Mouse (Mus musculus): ENCODE results near the gene Rsf1. TPM values are rescaled to one million over a fixed set of nuclear protein-coding genes. Genes with fewer than 3 reads are reported as not detected.
A peak's percentile ranks its signal among the peaks of the same experiment; 100 is the strongest.

The Rsf1 gene
- polyA plus RNA-seq, 1 experiment from 2014 or later: 26.2 TPM

DNA sequence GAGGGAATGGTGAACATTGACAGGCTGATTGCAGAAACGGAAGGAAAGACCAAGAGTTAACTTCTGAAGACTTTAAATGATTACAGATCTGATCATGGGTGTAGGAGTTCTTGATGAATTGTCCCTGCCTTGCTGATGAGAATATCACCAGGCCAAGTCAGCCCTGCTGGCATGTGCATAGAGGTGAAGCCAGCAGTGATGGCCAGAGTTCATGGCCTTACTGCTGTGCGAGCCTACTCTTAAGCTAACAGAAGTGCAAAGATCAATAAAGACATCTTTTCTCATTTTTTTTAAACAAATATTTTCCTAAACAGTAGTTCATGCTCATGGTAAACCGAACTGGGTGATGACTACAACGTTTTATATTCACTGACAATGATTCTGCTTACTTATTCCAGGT lies 71.0 kb downstream of the Rsf1 start:
- no peak overlapping the region for H3K27ac ChIP-seq (replicated peaks)
- H3K27me3 ChIP-seq (replicated peaks; ENCODE audit: low read depth, poor library complexity, severe bottlenecking): no peaks in the 10 kb centered on the region
- H3K36me3 ChIP-seq (replicated peaks): peaks cover 44% of the 10 kb centered on the region
- no peaks in the 10 kb centered on the region for H3K4me1 ChIP-seq
- H3K9me3 ChIP-seq: no peaks in the 10 kb centered on the region
- DNase-seq (ENCODE audit: low spot score): no peak
- no peak overlapping the region for H3K4me3 ChIP-seq
- 95% methylated on average over 4 of the region's 4 CpGs for WGBS

DNA sequence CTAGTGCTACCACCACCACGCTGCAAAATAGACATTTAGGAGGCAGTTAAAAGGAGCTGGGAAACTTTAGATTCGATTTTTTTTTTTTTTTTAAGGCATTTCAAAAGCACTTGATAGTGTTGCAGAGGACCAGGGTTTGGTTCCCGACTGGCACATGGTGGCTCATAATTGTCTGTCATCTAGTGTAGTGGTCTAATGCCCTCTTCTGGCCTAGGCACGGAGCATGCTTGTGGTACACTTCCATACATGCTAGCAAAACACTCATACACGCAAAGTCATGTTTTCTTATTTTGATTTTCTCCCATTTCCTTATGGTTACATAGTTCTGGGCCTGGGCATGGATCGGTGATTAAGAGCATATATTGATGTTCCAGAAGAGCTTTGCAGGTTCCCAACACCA lies 76.5 kb downstream of the Rsf1 start:
- Histone ChIP-seq H3K27ac (replicated peaks) (no peak overlapping the region), H3K27me3 (replicated peaks; ENCODE audit: low read depth, poor library complexity, severe bottlenecking) (no peaks in the 10 kb centered on the region), H3K36me3 (replicated peaks) (peaks cover 54% of the 10 kb centered on the region), H3K4me3 (no peak overlapping the region), H3K4me1 (no peaks in the 10 kb centered on the region), H3K9me3 (no peaks in the 10 kb centered on the region)
- 91% methylated on average over 6 of the region's 6 CpGs for WGBS
- DNase-seq (ENCODE audit: low spot score): no peak

DNA sequence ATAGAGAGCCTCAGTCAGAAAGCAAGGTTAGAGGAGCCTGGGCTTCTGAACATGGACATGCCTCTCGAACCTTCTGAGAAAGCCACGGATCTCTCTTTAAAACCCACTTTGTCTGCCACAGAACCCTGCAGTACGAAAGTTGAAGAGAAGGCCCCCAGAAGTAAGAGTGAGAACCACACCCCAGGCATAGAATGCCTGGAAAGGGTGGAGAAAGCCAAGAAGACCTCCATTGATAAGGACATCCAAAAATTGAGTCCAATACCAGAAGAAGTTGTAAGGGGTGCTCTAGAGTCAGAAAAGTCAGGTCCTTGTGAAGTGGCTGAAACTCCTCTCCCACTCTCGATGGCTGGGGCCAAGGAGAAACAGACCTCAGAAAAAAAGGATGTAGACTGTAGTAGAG lies 81.9 kb downstream of the Rsf1 start:
- no peak for DNase-seq (ENCODE audit: low spot score)
- H3K36me3 ChIP-seq (replicated peaks): peaks cover 72% of the 10 kb centered on the region
- 91% methylated on average over 4 of the region's 4 CpGs for WGBS

GRCm38 (mm10) chr7:97679239-97679638 lies 99.5 kb downstream of the Rsf1 start:
- Histone ChIP-seq H3K36me3 (replicated peaks) (peaks cover 88% of the 10 kb centered on the region), H3K4me1 (no peaks in the 10 kb centered on the region), H3K27ac (replicated peaks) (no peak overlapping the region), H3K9me3 (no peaks in the 10 kb centered on the region), H3K4me3 (no peak overlapping the region), H3K27me3 (replicated peaks; ENCODE audit: low read depth, poor library complexity, severe bottlenecking) (no peaks in the 10 kb centered on the region)
- 25% methylated on average over 1 of the region's 1 CpGs for WGBS
- no peak for DNase-seq (ENCODE audit: low spot score)

More for the DNA sequence above, 81.9 kb downstream of the Rsf1 start:
- H3K4me1 ChIP-seq: no peaks in the 10 kb centered on the region
- no peaks in the 10 kb centered on the region for H3K9me3 ChIP-seq
- no peak overlapping the region for H3K4me3 ChIP-seq
- H3K27me3 ChIP-seq (replicated peaks; ENCODE audit: low read depth, poor library complexity, severe bottlenecking): no peaks in the 10 kb centered on the region
- H3K27ac ChIP-seq (replicated peaks): no peak overlapping the region

DNA sequence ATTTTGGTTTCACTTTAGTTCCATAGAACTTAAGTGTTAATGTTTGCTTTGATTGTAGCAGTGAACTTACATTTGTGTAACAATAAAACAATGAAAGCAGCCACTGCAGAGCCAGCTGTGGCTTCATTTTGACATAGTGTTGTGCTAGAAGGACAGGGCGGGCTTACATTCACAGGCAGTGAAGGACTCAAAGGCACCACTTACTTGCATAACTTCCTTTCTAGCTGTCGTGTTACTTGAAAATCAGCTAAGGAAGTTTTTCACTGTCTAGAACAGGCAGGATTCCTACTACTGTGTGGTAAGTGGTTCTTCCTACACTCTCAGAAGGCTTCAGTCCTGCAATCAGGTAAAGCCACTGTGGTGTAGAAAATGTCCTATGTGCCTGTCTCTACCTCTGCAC lies 108.1 kb downstream of the Rsf1 start:
- 94% methylated on average over 2 of the region's 2 CpGs for WGBS
- DNase-seq (ENCODE audit: low spot score): no peak
- Histone ChIP-seq H3K27ac (replicated peaks) (no peak overlapping the region), H3K4me3 (no peak overlapping the region), H3K9me3 (no peaks in the 10 kb centered on the region), H3K36me3 (replicated peaks) (peaks cover 60% of the 10 kb centered on the region), H3K27me3 (replicated peaks; ENCODE audit: low read depth, poor library complexity, severe bottlenecking) (no peaks in the 10 kb centered on the region), H3K4me1 (no peaks in the 10 kb centered on the region)

DNA sequence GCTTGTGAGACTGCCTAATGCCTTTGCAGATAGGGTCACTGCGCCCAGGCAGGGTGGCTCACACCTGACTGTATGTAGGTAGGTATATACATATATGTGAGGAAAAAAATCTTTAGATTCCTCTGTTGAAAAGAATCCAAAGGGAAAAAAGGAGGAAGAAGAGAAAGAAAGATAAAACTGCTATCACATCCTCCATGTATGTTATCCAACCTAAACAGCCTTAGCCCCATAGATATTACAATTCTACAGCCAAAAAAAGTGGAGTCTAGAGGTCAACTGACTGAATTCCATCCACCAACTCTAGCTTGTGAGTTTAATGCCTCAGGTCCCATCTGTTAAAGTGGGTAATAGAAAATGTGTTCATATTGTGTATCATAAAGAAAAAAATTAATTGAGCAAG lies 115.8 kb downstream of the Rsf1 start:
- Histone ChIP-seq H3K27ac (replicated peaks) (no peak overlapping the region), H3K9me3 (peaks cover 5% of the 10 kb centered on the region; the same call in 1 of the 2 replicates), H3K4me3 (no peak overlapping the region), H3K36me3 (replicated peaks) (peaks cover 24% of the 10 kb centered on the region), H3K4me1 (peaks cover 16% of the 10 kb centered on the region), H3K27me3 (replicated peaks; ENCODE audit: low read depth, poor library complexity, severe bottlenecking) (no peaks in the 10 kb centered on the region)
- 91% methylated on average over 1 of the region's 1 CpGs for WGBS
- DNase-seq (ENCODE audit: low spot score): no peak

DNA sequence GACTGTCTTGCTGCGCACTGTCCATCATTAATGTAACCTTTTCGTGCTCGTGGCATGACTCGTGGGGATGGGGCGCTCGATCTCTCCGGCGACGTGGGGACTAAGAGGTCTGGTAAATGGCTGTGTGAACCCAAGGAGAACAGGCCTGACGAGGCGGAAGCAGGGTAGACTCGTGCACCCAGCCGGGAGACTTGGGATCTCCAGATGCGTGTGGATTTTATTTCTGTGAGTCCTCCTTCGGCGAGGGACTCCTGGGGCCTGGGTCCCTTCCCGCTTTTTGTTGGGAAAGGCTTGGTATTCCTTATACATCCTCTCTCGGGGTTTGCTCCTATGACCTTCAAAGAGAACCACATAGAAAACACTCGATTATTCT lies 116.4 kb downstream of the Rsf1 start:
- H3K4me1 ChIP-seq: peaks cover 16% of the 10 kb centered on the region
- no peak for DNase-seq (ENCODE audit: low spot score)
- peak overlapping the region; percentile 94 for H3K27ac ChIP-seq (replicated peaks)
- H3K4me3 ChIP-seq: peak overlapping the region; percentile 90
- WGBS: 41% methylated on average over 19 of the region's 19 CpGs
- peaks cover 5% of the 10 kb centered on the region; the same call in 1 of the 2 replicates for H3K9me3 ChIP-seq
- H3K36me3 ChIP-seq (replicated peaks): peaks cover 25% of the 10 kb centered on the region
- H3K27me3 ChIP-seq (replicated peaks; ENCODE audit: low read depth, poor library complexity, severe bottlenecking): no peaks in the 10 kb centered on the region

DNA sequence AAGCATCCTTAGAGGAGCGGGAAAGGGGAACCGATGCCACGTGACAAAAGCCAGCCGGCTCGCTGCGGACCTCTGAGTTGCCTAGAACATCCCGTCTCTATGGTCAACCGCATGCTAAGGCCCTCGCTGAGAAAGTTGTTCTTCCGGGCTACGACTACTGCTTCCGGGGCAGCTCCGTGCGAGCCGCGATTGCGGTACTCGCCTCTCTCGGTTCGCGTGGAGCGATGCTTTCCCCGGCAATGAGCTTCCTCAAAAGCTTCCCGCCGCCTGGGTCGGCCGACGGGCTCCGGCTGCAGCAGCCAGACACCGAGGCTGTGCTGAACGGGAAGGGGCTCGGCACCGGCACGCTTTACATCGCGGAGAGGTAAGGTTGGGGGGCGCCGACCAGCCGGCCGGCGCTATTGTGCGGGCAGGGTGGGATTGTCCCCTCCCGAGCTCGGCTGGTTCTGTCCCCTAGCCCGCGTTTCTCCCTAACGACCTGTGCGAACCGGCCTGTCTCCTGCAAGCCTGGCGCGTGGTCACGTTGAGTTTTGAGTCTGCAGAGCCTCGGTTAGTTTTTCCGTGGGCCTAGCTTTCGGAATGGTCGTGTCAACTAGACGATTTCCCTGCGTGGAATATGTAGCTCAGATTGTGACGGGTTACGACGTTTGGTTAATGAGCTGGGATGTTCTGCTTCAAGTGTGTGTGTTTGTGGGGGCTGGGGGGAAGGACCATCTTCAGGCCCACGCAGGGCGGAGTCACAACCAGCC lies 117.0 kb downstream of the Rsf1 start, which contains the start of gene Clns1a:
Gene Clns1a (plus strand): TSS at position 129 of the 749 bp plus-strand sequence.
- Histone ChIP-seq H3K4me1 (peaks cover 16% of the 10 kb centered on the region), H3K36me3 (replicated peaks) (peaks cover 28% of the 10 kb centered on the region), H3K27ac (replicated peaks) (peak within 1 kb of the TSS; percentile 94), H3K9me3 (peaks cover 5% of the 10 kb centered on the region; the same call in 1 of the 2 replicates), H3K27me3 (replicated peaks; ENCODE audit: low read depth, poor library complexity, severe bottlenecking) (no peaks in the 10 kb centered on the region), H3K4me3 (peak within 1 kb of the TSS; percentile 90)
- under 1% methylated on average over 63 of the region's 63 CpGs for WGBS
- peak; percentile 91 for DNase-seq (ENCODE audit: low spot score)

DNA sequence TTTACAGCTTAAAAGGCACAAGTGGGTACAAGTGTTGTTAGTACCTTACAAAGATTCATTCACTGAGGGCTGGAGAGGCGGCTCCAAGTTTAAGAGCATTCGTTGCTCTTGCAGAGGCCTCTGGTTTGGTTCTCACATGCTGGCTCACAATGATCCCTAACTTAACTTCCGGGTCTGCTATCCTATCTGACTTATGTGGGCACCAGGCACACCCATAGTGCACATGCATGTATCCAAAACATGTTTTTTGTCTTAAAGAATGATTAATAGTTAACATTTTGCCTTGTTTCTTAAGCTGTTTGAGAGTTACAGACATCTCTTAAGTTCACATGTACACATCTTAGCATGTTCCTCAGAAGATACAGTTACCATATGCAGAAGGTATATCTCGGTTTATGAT lies 120.5 kb downstream of the Rsf1 start:
- H3K27ac ChIP-seq (replicated peaks): no peak overlapping the region
- no peak overlapping the region for H3K4me3 ChIP-seq
- H3K4me1 ChIP-seq: peaks cover 16% of the 10 kb centered on the region
- peaks cover 31% of the 10 kb centered on the region for H3K36me3 ChIP-seq (replicated peaks)
- WGBS: 95% methylated on average over 4 of the region's 4 CpGs
- no peaks in the 10 kb centered on the region for H3K27me3 ChIP-seq (replicated peaks; ENCODE audit: low read depth, poor library complexity, severe bottlenecking)
- no peak for DNase-seq (ENCODE audit: low spot score)
- peaks cover 5% of the 10 kb centered on the region; the same call in 1 of the 2 replicates for H3K9me3 ChIP-seq

- Histone ChIP-seq H3K27me3 (replicated peaks; ENCODE audit: low read depth, poor library complexity, severe bottlenecking) (no peaks in the 10 kb centered on the region), H3K4me3 (no peak overlapping the region), H3K4me1 (peaks cover 10% of the 10 kb centered on the region), H3K36me3 (replicated peaks) (peaks cover 36% of the 10 kb centered on the region), H3K27ac (replicated peaks) (no peak overlapping the region), H3K9me3 (peaks cover 5% of the 10 kb centered on the region; the same call in 1 of the 2 replicates)
- 89% methylated on average over 6 of the region's 6 CpGs for WGBS
- no peak for DNase-seq (ENCODE audit: low spot score)
These were observed 121.4 kb downstream of the Rsf1 start for GRCm38 (mm10) chr7:97701106-97701505.

GRCm38 (mm10) chr7:97707123-97707522 lies 127.4 kb downstream of the Rsf1 start:
- Histone ChIP-seq H3K36me3 (replicated peaks) (peaks cover 51% of the 10 kb centered on the region), H3K9me3 (no peaks in the 10 kb centered on the region), H3K4me1 (no peaks in the 10 kb centered on the region), H3K4me3 (no peak overlapping the region), H3K27me3 (replicated peaks; ENCODE audit: low read depth, poor library complexity, severe bottlenecking) (no peaks in the 10 kb centered on the region), H3K27ac (replicated peaks) (no peak overlapping the region)
- WGBS: 89% methylated on average over 4 of the region's 4 CpGs
- DNase-seq (ENCODE audit: low spot score): no peak

GRCm38 (mm10) chr7:97707809-97708208 lies 128.1 kb downstream of the Rsf1 start:
- no peak overlapping the region for H3K4me3 ChIP-seq
- no peaks in the 10 kb centered on the region for H3K27me3 ChIP-seq (replicated peaks; ENCODE audit: low read depth, poor library complexity, severe bottlenecking)
- no peak for DNase-seq (ENCODE audit: low spot score)
- WGBS: 90% methylated on average over 5 of the region's 5 CpGs
- peaks cover 58% of the 10 kb centered on the region for H3K36me3 ChIP-seq (replicated peaks)
- H3K4me1 ChIP-seq: no peaks in the 10 kb centered on the region
- no peak overlapping the region for H3K27ac ChIP-seq (replicated peaks)
- H3K9me3 ChIP-seq: no peaks in the 10 kb centered on the region

GRCm38 (mm10) chr7:97709204-97709603 lies 129.5 kb downstream of the Rsf1 start:
- Histone ChIP-seq H3K36me3 (replicated peaks) (peaks cover 72% of the 10 kb centered on the region), H3K4me1 (no peaks in the 10 kb centered on the region), H3K27ac (replicated peaks) (no peak overlapping the region), H3K9me3 (no peaks in the 10 kb centered on the region), H3K4me3 (no peak overlapping the region), H3K27me3 (replicated peaks; ENCODE audit: low read depth, poor library complexity, severe bottlenecking) (no peaks in the 10 kb centered on the region)
- no peak for DNase-seq (ENCODE audit: low spot score)
- WGBS: 83% methylated on average over 3 of the region's 3 CpGs
